Comparison of ENCODE assay signal across 33 mouse cellular contexts in genomic region chr12:35530587-35530986, GRCm38 (mm10). TPM values are rescaled to one million over a fixed set of nuclear protein-coding genes. Genes with fewer than 3 reads are reported as not detected.
DNase-seq lines count a peak whose midpoint lies in the region; ATAC-seq and TF ChIP-seq lines count a peak whose summit lies in the region.
"Had no signal": no experiment of that assay in that cellular context is flagged by ENCODE, and none has a peak within 500 bp of the region (broad histone marks: within the 10 kb centered on the region; RNA-seq: fewer than 3 reads in every experiment).

No protein-coding gene starts in this region.

- H3K27me3 ChIP-seq in liver, adult 2 months (ENCODE audit: control insufficient read depth, insufficient read depth, low read length) = no peaks in the 10 kb centered on the region
- H3K27me3 ChIP-seq in liver, embryonic 11.5 days (replicated peaks; ENCODE audit: control insufficient read depth, insufficient read depth, low read length) = no peaks in the 10 kb centered on the region
- no peaks in the 10 kb centered on the region for H3K27me3 ChIP-seq in lung, embryonic 16.5 days (ENCODE audit: control insufficient read depth, insufficient read depth, low read depth, low read length)
- no peaks in the 10 kb centered on the region for H3K27me3 ChIP-seq in small intestine, adult 2 months (ENCODE audit: control insufficient read depth, insufficient read depth, low read length)
- H3K27me3 ChIP-seq: embryonic facial prominence, embryonic 15.5 days; heart, embryonic 12.5 days; hindbrain, embryonic 15.5 days; neural tube, embryonic 15.5 days; stomach, embryonic 15.5 days had no signal

- ATAC-seq in liver, embryonic 11.5 days (replicated peaks; ENCODE audit: low FRiP score) = no peak
- ATAC-seq in lung, embryonic 16.5 days (ENCODE audit: low read depth) = no peak
- ATAC-seq: activated CD4-positive, CD25-positive, alpha-beta regulatory T cell, adult 4 months; forebrain, embryonic 13.5 days; midbrain, embryonic 15.5 days had no signal

- no peak overlapping the region; the same call in 1 of the 2 replicates for H3K4me3 ChIP-seq in liver, adult 2 months (ENCODE audit: insufficient read depth, low read depth, low read length)
- H3K4me3 ChIP-seq in liver, embryonic 11.5 days (ENCODE audit: low read depth, low read length) = no peak overlapping the region
- H3K4me3 ChIP-seq in lung, embryonic 16.5 days (ENCODE audit: low read length) = 0 out of 2 replicates have a peak overlapping the region, but pooled peaks have one; percentile 1
- H3K4me3 ChIP-seq in small intestine, adult 2 months (ENCODE audit: low read depth, low read length) = no peak overlapping the region
- H3K4me3 ChIP-seq: embryonic facial prominence, embryonic 10.5 days; embryonic facial prominence, embryonic 15.5 days; forebrain, embryonic 13.5 days; heart, embryonic 12.5 days; hindbrain, embryonic 10.5 days; hindbrain, embryonic 15.5 days; liver, embryonic 15.5 days; midbrain, embryonic 10.5 days; midbrain, embryonic 15.5 days; neural tube, embryonic 15.5 days; stomach, embryonic 15.5 days had no signal

- DNase-seq in liver, adult 2 months (ENCODE audit: extremely low read depth, low read depth, low spot score) = peak; percentile 93
- DNase-seq in liver, embryonic 11.5 days (ENCODE audit: low spot score) = no peak
- no peak for DNase-seq in lung, postnatal 25 days (ENCODE audit: low spot score)
- DNase-seq in urinary bladder, postnatal 14 days (ENCODE audit: low spot score) = no peak
- DNase-seq: adrenal gland, adult 2 months; adrenal gland, postnatal 36 days; B cell, adult 2 months; cerebellum, adult 8-10 months; cerebellum, postnatal 25 days; gastrocnemius, postnatal 14 days; heart, adult 18-20 months; kidney, adult 2 months; kidney, postnatal 10 days; layer of hippocampus, postnatal 36 days; left cerebral cortex, postnatal 4 days; retina, postnatal 1 day; right cerebral cortex, postnatal 14 days; thymus, adult 18-20 months; thymus, postnatal 36 days had no signal

- peaks cover 11% of the 10 kb centered on the region for H3K4me1 ChIP-seq in liver, adult 2 months (ENCODE audit: control insufficient read depth, insufficient read depth, low read length)
- H3K4me1 ChIP-seq in liver, embryonic 11.5 days (replicated peaks; ENCODE audit: control insufficient read depth, insufficient read depth, low read length) = no peaks in the 10 kb centered on the region; the same call in 1 of the 2 replicates
- no peaks in the 10 kb centered on the region; the same call in 1 of the 2 replicates for H3K4me1 ChIP-seq in lung, embryonic 16.5 days (replicated peaks; ENCODE audit: control insufficient read depth, insufficient read depth, low read length)
- H3K4me1 ChIP-seq in small intestine, adult 2 months (ENCODE audit: control insufficient read depth, insufficient read depth, insufficient read length, low read length) = peaks cover 16% of the 10 kb centered on the region
- H3K4me1 ChIP-seq: heart, embryonic 12.5 days had no signal

- H3K9me3 ChIP-seq in liver, embryonic 11.5 days (ENCODE audit: control insufficient read depth, low read length) = no peaks in the 10 kb centered on the region
- H3K9me3 ChIP-seq in lung, embryonic 16.5 days (ENCODE audit: control insufficient read depth, low read length) = no peaks in the 10 kb centered on the region
- H3K9me3 ChIP-seq: embryonic facial prominence, embryonic 10.5 days; embryonic facial prominence, embryonic 15.5 days; forebrain, embryonic 13.5 days; heart, embryonic 12.5 days; hindbrain, embryonic 10.5 days; hindbrain, embryonic 15.5 days; liver, embryonic 15.5 days; midbrain, embryonic 10.5 days; midbrain, embryonic 15.5 days; neural tube, embryonic 15.5 days; stomach, embryonic 15.5 days had no signal

- peaks cover 5% of the 10 kb centered on the region; the same call in 1 of the 2 replicates for H3K36me3 ChIP-seq in liver, adult 2 months (ENCODE audit: control insufficient read depth, insufficient read depth, low read length)
- H3K36me3 ChIP-seq in liver, embryonic 11.5 days (ENCODE audit: control insufficient read depth, insufficient read depth, low read length) = no peaks in the 10 kb centered on the region
- 0 out of 2 replicates have a peak, but pooled peaks cover 2% of the 10 kb centered on the region for H3K36me3 ChIP-seq in lung, embryonic 16.5 days (ENCODE audit: control insufficient read depth, insufficient read depth, low read length)
- H3K36me3 ChIP-seq in small intestine, adult 2 months (ENCODE audit: control insufficient read depth, insufficient read depth, low read length) = peaks cover 7% of the 10 kb centered on the region
- H3K36me3 ChIP-seq: embryonic facial prominence, embryonic 10.5 days; embryonic facial prominence, embryonic 15.5 days; heart, embryonic 12.5 days; hindbrain, embryonic 10.5 days; hindbrain, embryonic 15.5 days; liver, embryonic 15.5 days; midbrain, embryonic 10.5 days; midbrain, embryonic 15.5 days; neural tube, embryonic 15.5 days; stomach, embryonic 15.5 days had no signal

- H3K27ac ChIP-seq in liver, adult 2 months (replicated peaks; ENCODE audit: insufficient read depth, low read depth, low read length) = peak overlapping the region; percentile 83
- no peak overlapping the region for H3K27ac ChIP-seq in liver, embryonic 11.5 days (ENCODE audit: low read depth, low read length)
- H3K27ac ChIP-seq in lung, embryonic 16.5 days (ENCODE audit: low read length) = 0 out of 2 replicates have a peak overlapping the region, but pooled peaks have one; percentile 17
- H3K27ac ChIP-seq in small intestine, adult 2 months (ENCODE audit: insufficient read depth, low read depth, low read length) = peak overlapping the region; percentile 8; the same call in 1 of the 2 replicates
- H3K27ac ChIP-seq: embryonic facial prominence, embryonic 10.5 days; embryonic facial prominence, embryonic 15.5 days; forebrain, embryonic 13.5 days; hindbrain, embryonic 10.5 days; hindbrain, embryonic 15.5 days; liver, embryonic 15.5 days; midbrain, embryonic 10.5 days; midbrain, embryonic 15.5 days; neural tube, embryonic 15.5 days; stomach, embryonic 15.5 days had no signal

- no peak overlapping the region for H3K4me2 ChIP-seq in liver, embryonic 11.5 days
- peak overlapping the region; percentile 38; the same call in 1 of the 2 replicates for H3K4me2 ChIP-seq in lung, embryonic 16.5 days (ENCODE audit: low read depth, low read length)
- H3K4me2 ChIP-seq: forebrain, embryonic 13.5 days; heart, embryonic 12.5 days; hindbrain, embryonic 15.5 days; liver, embryonic 15.5 days; midbrain, embryonic 15.5 days; neural tube, embryonic 15.5 days; stomach, embryonic 15.5 days had no signal

- H3K79me2 ChIP-seq in liver, adult 2 months (ENCODE audit: control insufficient read depth, insufficient read depth, low read length) = peaks cover 26% of the 10 kb centered on the region; the same call in 1 of the 2 replicates

- no peak for TF ChIP-seq CTCF in liver, adult 2 months (IDR thresholded peaks at IDR 0.05; ENCODE audit: low read depth, low read length)
- no peak for TF ChIP-seq CTCF in small intestine, adult 2 months (IDR thresholded peaks at IDR 0.05; ENCODE audit: extremely low read depth, insufficient read length, insufficient replicate concordance, low read depth, low read length)

- H3K9ac ChIP-seq in liver, adult 2 months (ENCODE audit: low read depth, low read length) = peak overlapping the region; percentile 9; the same call in 1 of the 2 replicates
- H3K9ac ChIP-seq in liver, embryonic 11.5 days (ENCODE audit: low read depth, low read length) = no peak overlapping the region
- peak overlapping the region; percentile 24; the same call in 1 of the 2 replicates for H3K9ac ChIP-seq in lung, embryonic 16.5 days (ENCODE audit: low read length)
- H3K9ac ChIP-seq: embryonic facial prominence, embryonic 15.5 days; forebrain, embryonic 13.5 days; heart, embryonic 12.5 days; hindbrain, embryonic 15.5 days; liver, embryonic 15.5 days; midbrain, embryonic 15.5 days; neural tube, embryonic 15.5 days; stomach, embryonic 15.5 days had no signal

- no peak for TF ChIP-seq POLR2A in liver, adult 2 months (IDR thresholded peaks at IDR 0.05; ENCODE audit: extremely low read depth, insufficient read depth, low read length)
- TF ChIP-seq POLR2A in small intestine, adult 2 months (IDR thresholded peaks at IDR 0.05; ENCODE audit: low read depth, low read length) = no peak

RNA-seq across cellular contexts. Expression of gene Ahr, which starts 4.3 kb away (rescaled TPM):
- 26.5 and 27.2 TPM in 2 replicates for total RNA-seq in liver, adult 2 months (2014; rRNA removed)
- polyA plus RNA-seq in liver, adult 2 months (2012; rRNA removed) = 10.1 and 11.5 TPM in 2 replicates
- polyA plus RNA-seq in liver, embryonic 11.5 days (2014; fragmentation: Nextera tagmentation; extraction: Ambion mirVana) = 3.1 and 3.4 TPM in 2 replicates
- 22.1 and 23.1 TPM in 2 replicates for polyA plus RNA-seq in lung, embryonic 16.5 days (2015; fragmentation: Nextera tagmentation; extraction: Ambion mirVana)
- polyA plus RNA-seq in small intestine, adult 2 months (2012; rRNA removed) = 3.6 and 6.2 TPM in 2 replicates
